Mouse (Mus musculus): ENCODE data around the gene Ugt8a. TPM values are rescaled to one million over a fixed set of nuclear protein-coding genes. Genes with fewer than 3 reads are reported as not detected.
A peak's percentile ranks its signal among the peaks of the same experiment; 100 is the strongest.

The Ugt8a gene
- 0.09 and 0.11 TPM in 2 replicates for polyA plus RNA-seq (2016; fragmentation: Nextera tagmentation; extraction: Ambion mirVana)

GRCm38 (mm10) chr3:125938092-125938755, at the start of gene Ugt8a:
Gene Ugt8a, minus strand, starts transcription at chr3:125938619.
- WGBS, result under 1% methylated on average over 73 of the region's 85 CpGs
- Histone ChIP-seq H3K36me3 (no peaks in the 10 kb centered on the region), H3K9me3 (replicated peaks) (no peaks in the 10 kb centered on the region), H3K4me3 (peak within 1 kb of the TSS; percentile 62), H3K27ac (0 out of 2 replicates have a peak within 1 kb of the TSS, but pooled peaks have one; percentile 14), H3K27me3 (ENCODE audit: low read depth, poor library complexity, severe bottlenecking) (peaks cover 53% of the 10 kb centered on the region), H3K4me1 (peaks cover 17% of the 10 kb centered on the region)
- peak; percentile 57 for DNase-seq (ENCODE audit: low spot score)

GRCm38 (mm10) chr3:125986639-125987038, 48.2 kb upstream of the Ugt8a start:
- DNase-seq (ENCODE audit: low spot score), result no peak
- Histone ChIP-seq H3K4me3 (no peak overlapping the region), H3K9me3 (replicated peaks) (no peaks in the 10 kb centered on the region), H3K4me1 (no peaks in the 10 kb centered on the region), H3K27ac (no peak overlapping the region), H3K36me3 (no peaks in the 10 kb centered on the region), H3K27me3 (ENCODE audit: low read depth, poor library complexity, severe bottlenecking) (no peaks in the 10 kb centered on the region)

- no peaks in the 10 kb centered on the region for H3K27me3 ChIP-seq (ENCODE audit: low read depth, poor library complexity, severe bottlenecking)
- H3K4me1 ChIP-seq, result no peaks in the 10 kb centered on the region
- no peak for DNase-seq (ENCODE audit: low spot score)
- no peak overlapping the region for H3K27ac ChIP-seq
- H3K9me3 ChIP-seq (replicated peaks), result no peaks in the 10 kb centered on the region
- H3K36me3 ChIP-seq, result no peaks in the 10 kb centered on the region
- 89% methylated on average over 2 of the region's 2 CpGs for WGBS
- H3K4me3 ChIP-seq, result no peak overlapping the region
Measured at GRCm38 (mm10) chr3:125983707-125984420, 45.4 kb upstream of the Ugt8a start.

- 88% methylated on average over 3 of the region's 3 CpGs for WGBS
Measured at GRCm38 (mm10) chr3:125979475-125979874, 41.1 kb upstream of the Ugt8a start.

GRCm38 (mm10) chr3:125975899-125976298, 37.5 kb upstream of the Ugt8a start:
- Histone ChIP-seq H3K9me3 (replicated peaks) (no peaks in the 10 kb centered on the region), H3K27ac (no peak overlapping the region), H3K4me3 (no peak overlapping the region), H3K27me3 (ENCODE audit: low read depth, poor library complexity, severe bottlenecking) (no peaks in the 10 kb centered on the region), H3K36me3 (no peaks in the 10 kb centered on the region), H3K4me1 (no peaks in the 10 kb centered on the region)
- no peak for DNase-seq (ENCODE audit: low spot score)
- WGBS, result 73% methylated on average over 4 of the region's 4 CpGs

More at GRCm38 (mm10) chr3:125979475-125979874, 41.1 kb upstream of the Ugt8a start:
- DNase-seq (ENCODE audit: low spot score), result no peak
- Histone ChIP-seq H3K27me3 (ENCODE audit: low read depth, poor library complexity, severe bottlenecking) (no peaks in the 10 kb centered on the region), H3K4me3 (no peak overlapping the region), H3K4me1 (no peaks in the 10 kb centered on the region), H3K36me3 (no peaks in the 10 kb centered on the region), H3K27ac (no peak overlapping the region), H3K9me3 (replicated peaks) (no peaks in the 10 kb centered on the region)

- H3K36me3 ChIP-seq, result no peaks in the 10 kb centered on the region
- H3K4me1 ChIP-seq, result no peaks in the 10 kb centered on the region
- no peaks in the 10 kb centered on the region for H3K9me3 ChIP-seq (replicated peaks)
- no peak overlapping the region for H3K4me3 ChIP-seq
- WGBS, result 92% methylated on average over 4 of the region's 4 CpGs
- no peak overlapping the region for H3K27ac ChIP-seq
- DNase-seq (ENCODE audit: low spot score), result no peak
- H3K27me3 ChIP-seq (ENCODE audit: low read depth, poor library complexity, severe bottlenecking), result no peaks in the 10 kb centered on the region
Measured at GRCm38 (mm10) chr3:125969458-125969857, 31.0 kb upstream of the Ugt8a start.

GRCm38 (mm10) chr3:125956196-125956885, 17.9 kb upstream of the Ugt8a start:
- 93% methylated on average over 3 of the region's 3 CpGs for WGBS

GRCm38 (mm10) chr3:125954881-125955280, 16.5 kb upstream of the Ugt8a start:
- H3K4me1 ChIP-seq, result no peaks in the 10 kb centered on the region
- WGBS, result 83% methylated on average over 1 of the region's 1 CpGs
- H3K27me3 ChIP-seq (ENCODE audit: low read depth, poor library complexity, severe bottlenecking), result no peaks in the 10 kb centered on the region
- H3K36me3 ChIP-seq, result no peaks in the 10 kb centered on the region
- DNase-seq (ENCODE audit: low spot score), result no peak
- H3K4me3 ChIP-seq, result no peak overlapping the region
- no peak overlapping the region for H3K27ac ChIP-seq
- H3K9me3 ChIP-seq (replicated peaks), result no peaks in the 10 kb centered on the region

More at GRCm38 (mm10) chr3:125956196-125956885, 17.9 kb upstream of the Ugt8a start:
- no peaks in the 10 kb centered on the region for H3K27me3 ChIP-seq (ENCODE audit: low read depth, poor library complexity, severe bottlenecking)
- no peak for DNase-seq (ENCODE audit: low spot score)
- no peak overlapping the region for H3K4me3 ChIP-seq
- no peaks in the 10 kb centered on the region for H3K36me3 ChIP-seq
- no peaks in the 10 kb centered on the region for H3K9me3 ChIP-seq (replicated peaks)
- H3K27ac ChIP-seq, result no peak overlapping the region
- H3K4me1 ChIP-seq, result no peaks in the 10 kb centered on the region

GRCm38 (mm10) chr3:125940811-125941210, 2.4 kb upstream of the Ugt8a start:
- no peak overlapping the region for H3K27ac ChIP-seq
- no peaks in the 10 kb centered on the region for H3K36me3 ChIP-seq
- no peaks in the 10 kb centered on the region for H3K9me3 ChIP-seq (replicated peaks)
- H3K4me3 ChIP-seq, result no peak overlapping the region
- 83% methylated on average over 3 of the region's 3 CpGs for WGBS
- peaks cover 45% of the 10 kb centered on the region for H3K27me3 ChIP-seq (ENCODE audit: low read depth, poor library complexity, severe bottlenecking)
- DNase-seq (ENCODE audit: low spot score), result no peak
- H3K4me1 ChIP-seq, result peaks cover 17% of the 10 kb centered on the region

- DNase-seq (ENCODE audit: low spot score), result peak; percentile 45
- Histone ChIP-seq H3K27ac (no peak overlapping the region), H3K9me3 (replicated peaks) (no peaks in the 10 kb centered on the region), H3K4me3 (peak overlapping the region; percentile 62), H3K36me3 (no peaks in the 10 kb centered on the region), H3K27me3 (ENCODE audit: low read depth, poor library complexity, severe bottlenecking) (peaks cover 53% of the 10 kb centered on the region), H3K4me1 (peaks cover 17% of the 10 kb centered on the region)
- WGBS, result under 1% methylated on average over 33 of the region's 37 CpGs
Measured at GRCm38 (mm10) chr3:125938756-125939109, 314 bp upstream of the Ugt8a start.

GRCm38 (mm10) chr3:125937536-125938091, 805 bp downstream of the Ugt8a start:
- H3K27me3 ChIP-seq (ENCODE audit: low read depth, poor library complexity, severe bottlenecking), result peaks cover 53% of the 10 kb centered on the region
- WGBS, result under 1% methylated on average over 42 of the region's 43 CpGs
- peak; percentile 48 for DNase-seq (ENCODE audit: low spot score)
- no peak overlapping the region for H3K27ac ChIP-seq
- peak overlapping the region; percentile 62 for H3K4me3 ChIP-seq
- no peaks in the 10 kb centered on the region for H3K36me3 ChIP-seq
- no peaks in the 10 kb centered on the region for H3K9me3 ChIP-seq (replicated peaks)
- H3K4me1 ChIP-seq, result peaks cover 17% of the 10 kb centered on the region

- Histone ChIP-seq H3K4me1 (peaks cover 17% of the 10 kb centered on the region), H3K36me3 (no peaks in the 10 kb centered on the region), H3K27me3 (ENCODE audit: low read depth, poor library complexity, severe bottlenecking) (peaks cover 53% of the 10 kb centered on the region), H3K9me3 (replicated peaks) (no peaks in the 10 kb centered on the region), H3K4me3 (no peak overlapping the region), H3K27ac (no peak overlapping the region)
- no peak for DNase-seq (ENCODE audit: low spot score)
Measured at GRCm38 (mm10) chr3:125935796-125936195, 2.6 kb downstream of the Ugt8a start.
